Mouse (Mus musculus): ENCODE data around the gene Bnc2. TPM values are rescaled to one million over a fixed set of nuclear protein-coding genes. Genes with fewer than 3 reads are reported as not detected.

The Bnc2 gene
- total and polyA plus RNA-seq, 2 experiments from 2014 or later, result 0.93 to 4.3 TPM

- Histone ChIP-seq H3K4me3 (ENCODE audit: low read depth, low read length) (no peak overlapping the region), H3K27me3 (ENCODE audit: control insufficient read depth, insufficient read depth, low read length) (no peaks in the 10 kb centered on the region), H3K4me1 (ENCODE audit: control insufficient read depth, insufficient read depth) (no peaks in the 10 kb centered on the region), H3K9me3 (replicated peaks; ENCODE audit: control insufficient read depth, low read length) (no peaks in the 10 kb centered on the region), H3K4me2 (ENCODE audit: low read depth, low read length) (no peak overlapping the region), H3K9ac (replicated peaks; ENCODE audit: low read depth, low read length) (no peak overlapping the region), H3K27ac (ENCODE audit: low read depth) (no peak overlapping the region), H3K36me3 (replicated peaks; ENCODE audit: control insufficient read depth, insufficient read depth, low read length) (no peaks in the 10 kb centered on the region)
- no peak for TF ChIP-seq EP300 (IDR thresholded peaks at IDR 0.05; ENCODE audit: low read depth)
- TF ChIP-seq CTCF (IDR thresholded peaks at IDR 0.05; ENCODE audit: low read depth), result no peak
- no peak for DNase-seq (ENCODE audit: low spot score)
- no peak for ATAC-seq (ENCODE audit: insufficient read depth, low read depth)
- 63% methylated on average over 6 of the region's 6 CpGs for WGBS
Observed at GRCm38 (mm10) chr4:84379289-84379688, 295.8 kb downstream of the Bnc2 start.

GRCm38 (mm10) chr4:84377513-84377912 is 297.6 kb downstream of the Bnc2 start:
- TF ChIP-seq EP300 (IDR thresholded peaks at IDR 0.05; ENCODE audit: low read depth) (no peak), CTCF (IDR thresholded peaks at IDR 0.05; ENCODE audit: low read depth) (no peak)
- Histone ChIP-seq H3K9me3 (replicated peaks; ENCODE audit: control insufficient read depth, low read length) (no peaks in the 10 kb centered on the region), H3K27ac (ENCODE audit: low read depth) (no peak overlapping the region), H3K4me3 (ENCODE audit: low read depth, low read length) (no peak overlapping the region), H3K4me2 (ENCODE audit: low read depth, low read length) (no peak overlapping the region), H3K27me3 (ENCODE audit: control insufficient read depth, insufficient read depth, low read length) (no peaks in the 10 kb centered on the region), H3K36me3 (replicated peaks; ENCODE audit: control insufficient read depth, insufficient read depth, low read length) (no peaks in the 10 kb centered on the region), H3K9ac (replicated peaks; ENCODE audit: low read depth, low read length) (no peak overlapping the region), H3K4me1 (ENCODE audit: control insufficient read depth, insufficient read depth) (no peaks in the 10 kb centered on the region)
- no peak for ATAC-seq (ENCODE audit: insufficient read depth, low read depth)
- 83% methylated on average over 5 of the region's 5 CpGs for WGBS
- no peak for DNase-seq (ENCODE audit: low spot score)

GRCm38 (mm10) chr4:84362337-84362823 is 312.7 kb downstream of the Bnc2 start:
- no peaks in the 10 kb centered on the region for H3K9me3 ChIP-seq (replicated peaks; ENCODE audit: control insufficient read depth, low read length)
- 44% methylated on average over 8 of the region's 8 CpGs for WGBS
- no peak overlapping the region for H3K4me3 ChIP-seq (ENCODE audit: low read depth, low read length)
- no peaks in the 10 kb centered on the region for H3K27me3 ChIP-seq (ENCODE audit: control insufficient read depth, insufficient read depth, low read length)
- H3K9ac ChIP-seq (replicated peaks; ENCODE audit: low read depth, low read length), result no peak overlapping the region
- ATAC-seq (ENCODE audit: insufficient read depth, low read depth), result no peak
- no peak for DNase-seq (ENCODE audit: low spot score)
- no peak overlapping the region for H3K4me2 ChIP-seq (ENCODE audit: low read depth, low read length)
- H3K36me3 ChIP-seq (replicated peaks; ENCODE audit: control insufficient read depth, insufficient read depth, low read length), result no peaks in the 10 kb centered on the region
- no peak overlapping the region for H3K27ac ChIP-seq (ENCODE audit: low read depth)
- H3K4me1 ChIP-seq (ENCODE audit: control insufficient read depth, insufficient read depth), result no peaks in the 10 kb centered on the region
- TF ChIP-seq EP300 (IDR thresholded peaks at IDR 0.05; ENCODE audit: low read depth), result no peak
- TF ChIP-seq CTCF (IDR thresholded peaks at IDR 0.05; ENCODE audit: low read depth), result no peak

- H3K9me3 ChIP-seq (replicated peaks; ENCODE audit: control insufficient read depth, low read length), result no peaks in the 10 kb centered on the region
- H3K4me2 ChIP-seq (ENCODE audit: low read depth, low read length), result no peak overlapping the region
- no peak overlapping the region for H3K9ac ChIP-seq (replicated peaks; ENCODE audit: low read depth, low read length)
- H3K4me1 ChIP-seq (ENCODE audit: control insufficient read depth, insufficient read depth), result no peaks in the 10 kb centered on the region
- no peaks in the 10 kb centered on the region for H3K27me3 ChIP-seq (ENCODE audit: control insufficient read depth, insufficient read depth, low read length)
- no peak overlapping the region for H3K4me3 ChIP-seq (ENCODE audit: low read depth, low read length)
- WGBS, result 53% methylated on average over 5 of the region's 5 CpGs
- no peak for ATAC-seq (ENCODE audit: insufficient read depth, low read depth)
- DNase-seq (ENCODE audit: low spot score), result no peak
- TF ChIP-seq CTCF (IDR thresholded peaks at IDR 0.05; ENCODE audit: low read depth), result no peak
- H3K36me3 ChIP-seq (replicated peaks; ENCODE audit: control insufficient read depth, insufficient read depth, low read length), result no peaks in the 10 kb centered on the region
- no peak overlapping the region for H3K27ac ChIP-seq (ENCODE audit: low read depth)
Observed at GRCm38 (mm10) chr4:84361165-84361564, 313.9 kb downstream of the Bnc2 start.

GRCm38 (mm10) chr4:84359996-84360395 is 315.1 kb downstream of the Bnc2 start:
- Histone ChIP-seq H3K27ac (ENCODE audit: low read depth) (no peak overlapping the region), H3K36me3 (replicated peaks; ENCODE audit: control insufficient read depth, insufficient read depth, low read length) (no peaks in the 10 kb centered on the region), H3K4me3 (ENCODE audit: low read depth, low read length) (no peak overlapping the region), H3K9me3 (replicated peaks; ENCODE audit: control insufficient read depth, low read length) (no peaks in the 10 kb centered on the region), H3K4me2 (ENCODE audit: low read depth, low read length) (no peak overlapping the region), H3K9ac (replicated peaks; ENCODE audit: low read depth, low read length) (no peak overlapping the region), H3K4me1 (ENCODE audit: control insufficient read depth, insufficient read depth) (no peaks in the 10 kb centered on the region), H3K27me3 (ENCODE audit: control insufficient read depth, insufficient read depth, low read length) (no peaks in the 10 kb centered on the region)
- no peak for DNase-seq (ENCODE audit: low spot score)
- no peak for TF ChIP-seq EP300 (IDR thresholded peaks at IDR 0.05; ENCODE audit: low read depth)
- no peak for TF ChIP-seq CTCF (IDR thresholded peaks at IDR 0.05; ENCODE audit: low read depth)
- 77% methylated on average over 2 of the region's 2 CpGs for WGBS
- no peak for ATAC-seq (ENCODE audit: insufficient read depth, low read depth)

- Histone ChIP-seq H3K36me3 (replicated peaks; ENCODE audit: control insufficient read depth, insufficient read depth, low read length) (no peaks in the 10 kb centered on the region), H3K4me2 (ENCODE audit: low read depth, low read length) (no peak overlapping the region), H3K4me3 (ENCODE audit: low read depth, low read length) (no peak overlapping the region), H3K27ac (ENCODE audit: low read depth) (no peak overlapping the region), H3K27me3 (ENCODE audit: control insufficient read depth, insufficient read depth, low read length) (no peaks in the 10 kb centered on the region), H3K4me1 (ENCODE audit: control insufficient read depth, insufficient read depth) (no peaks in the 10 kb centered on the region), H3K9me3 (replicated peaks; ENCODE audit: control insufficient read depth, low read length) (no peaks in the 10 kb centered on the region), H3K9ac (replicated peaks; ENCODE audit: low read depth, low read length) (no peak overlapping the region)
- 77% methylated on average over 2 of the region's 2 CpGs for WGBS
- ATAC-seq (ENCODE audit: insufficient read depth, low read depth), result no peak
- no peak for DNase-seq (ENCODE audit: low spot score)
- TF ChIP-seq CTCF (IDR thresholded peaks at IDR 0.05; ENCODE audit: low read depth), result no peak
Observed at GRCm38 (mm10) chr4:84358204-84358603, 316.9 kb downstream of the Bnc2 start.
